Comparison of ENCODE assay signal across 11 mouse cellular contexts in the genomic region with DNA sequence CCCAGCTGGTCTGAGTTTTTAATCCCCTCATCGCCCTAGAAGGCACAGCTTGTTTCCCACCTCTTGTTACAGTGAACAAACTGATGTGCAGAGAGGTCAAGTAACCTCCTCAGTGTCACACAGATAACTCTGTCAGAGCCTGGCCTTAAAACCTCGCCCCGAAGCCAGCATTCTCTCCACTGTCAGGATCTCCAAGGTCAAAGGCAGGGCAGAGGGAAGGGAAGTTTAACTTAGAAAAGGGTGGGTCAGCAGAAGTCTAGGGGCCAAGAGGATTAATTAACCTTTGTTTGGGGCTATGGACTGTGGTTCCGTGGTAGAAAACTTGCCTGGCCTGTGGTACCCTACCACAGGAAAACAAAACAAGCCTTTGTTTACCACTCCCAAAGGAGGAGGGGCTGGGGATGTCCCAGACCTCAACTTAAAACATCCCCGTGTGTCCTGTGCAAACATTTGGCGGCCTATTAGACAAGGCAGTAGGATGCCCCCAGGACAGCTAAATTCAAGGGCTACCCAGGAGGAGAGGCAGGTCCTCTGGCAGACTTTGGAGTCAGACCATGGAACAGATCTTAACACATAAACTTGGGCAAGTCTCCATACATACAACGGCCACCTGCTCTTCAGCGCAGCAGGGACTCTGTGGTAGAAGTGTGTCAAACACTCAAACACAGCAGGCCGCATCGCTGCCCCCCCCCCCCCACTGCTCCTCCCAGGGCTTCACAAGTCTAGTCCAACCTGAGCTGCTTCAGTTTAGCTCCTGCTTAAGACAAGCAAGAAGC. TPM values are rescaled to one million over a fixed set of nuclear protein-coding genes. Genes with fewer than 3 reads are reported as not detected.
DNase-seq lines count a peak whose midpoint lies in the region; ATAC-seq lines count a peak whose summit lies in the region.
"Had no signal": no experiment of that assay in that cellular context is flagged by ENCODE, and none has a peak within 500 bp of the region (broad histone marks: within the 10 kb centered on the region; RNA-seq: fewer than 3 reads in every experiment).

No protein-coding gene starts in this region.

- peaks cover 31% of the 10 kb centered on the region for H3K4me1 ChIP-seq in kidney, embryonic 14.5 days (ENCODE audit: control insufficient read depth, insufficient read depth, low read length)
- peaks cover 42% of the 10 kb centered on the region for H3K4me1 ChIP-seq in heart, embryonic 16.5 days (ENCODE audit: control insufficient read depth, insufficient read depth, low read length)
- peaks cover 64% of the 10 kb centered on the region for H3K4me1 ChIP-seq in liver, embryonic 15.5 days (replicated peaks)

- DNase-seq in kidney, adult 11 months: peak; percentile 45
- DNase-seq in Muller cell, postnatal 12 days (ENCODE audit: inconsistent ontology term): peak; percentile 33
- DNase-seq in ovary, adult 18-20 months (ENCODE audit: low spot score): no peak
- no peak for DNase-seq in gastrocnemius, postnatal 25 days
- DNase-seq in embryo, embryonic 10.5 days (ENCODE audit: low spot score): no peak
- DNase-seq: cerebellum, postnatal 10 days; right cerebral cortex, postnatal 25 days had no signal

- no peak overlapping the region for H3K4me2 ChIP-seq in kidney, embryonic 14.5 days (replicated peaks; ENCODE audit: low read depth, low read length)
- H3K4me2 ChIP-seq in heart, embryonic 16.5 days (ENCODE audit: low read depth, low read length): no peak overlapping the region
- peak overlapping the region; percentile 87; the same call in 1 of the 2 replicates for H3K4me2 ChIP-seq in liver, embryonic 15.5 days
- H3K4me2 ChIP-seq: hindbrain, embryonic 15.5 days had no signal

- peaks cover 10% of the 10 kb centered on the region for H3K36me3 ChIP-seq in kidney, embryonic 14.5 days (ENCODE audit: control insufficient read depth, insufficient read depth, low read length)
- peaks cover 7% of the 10 kb centered on the region; the same call in 1 of the 2 replicates for H3K36me3 ChIP-seq in heart, embryonic 16.5 days (ENCODE audit: control insufficient read depth, insufficient read depth)
- H3K36me3 ChIP-seq in liver, embryonic 15.5 days (replicated peaks): peaks cover 10% of the 10 kb centered on the region; the same call in 1 of the 2 replicates
- H3K36me3 ChIP-seq: hindbrain, embryonic 15.5 days had no signal

- H3K9ac ChIP-seq in kidney, embryonic 14.5 days (ENCODE audit: low read depth, low read length): no peak overlapping the region
- H3K9ac ChIP-seq in heart, embryonic 16.5 days (ENCODE audit: low read length): peak overlapping the region; percentile 36
- H3K9ac ChIP-seq in liver, embryonic 15.5 days: no peak overlapping the region
- H3K9ac ChIP-seq: hindbrain, embryonic 15.5 days had no signal

- H3K27me3 ChIP-seq in kidney, embryonic 14.5 days (ENCODE audit: control insufficient read depth, insufficient read depth, low read length): no peaks in the 10 kb centered on the region
- no peaks in the 10 kb centered on the region for H3K27me3 ChIP-seq in heart, embryonic 16.5 days (ENCODE audit: control insufficient read depth, insufficient read depth, low read length)
- no peaks in the 10 kb centered on the region for H3K27me3 ChIP-seq in liver, embryonic 15.5 days
- H3K27me3 ChIP-seq: hindbrain, embryonic 15.5 days had no signal

- H3K9me3 ChIP-seq in kidney, embryonic 14.5 days (ENCODE audit: control insufficient read depth, low read length): no peaks in the 10 kb centered on the region
- no peaks in the 10 kb centered on the region for H3K9me3 ChIP-seq in heart, embryonic 16.5 days (replicated peaks; ENCODE audit: control insufficient read depth, low read length)
- H3K9me3 ChIP-seq in liver, embryonic 15.5 days (replicated peaks): no peaks in the 10 kb centered on the region
- H3K9me3 ChIP-seq: hindbrain, embryonic 15.5 days had no signal

- H3K27ac ChIP-seq in kidney, embryonic 14.5 days (ENCODE audit: low read depth, low read length): no peak overlapping the region
- H3K27ac ChIP-seq in heart, embryonic 16.5 days (ENCODE audit: low read length): no peak overlapping the region
- H3K27ac ChIP-seq in liver, embryonic 15.5 days (replicated peaks): 0 out of 2 replicates have a peak overlapping the region, but pooled peaks have one; percentile 45
- H3K27ac ChIP-seq: hindbrain, embryonic 15.5 days had no signal

- 46% methylated on average over 8 of the region's 10 CpGs for WGBS in kidney, embryonic 14.5 days
- 53% methylated on average over 10 of the region's 10 CpGs for WGBS in heart, embryonic 16.5 days
- WGBS in liver, embryonic 15.5 days (ENCODE audit: insufficient replicate concordance): 58% methylated on average over 10 of the region's 10 CpGs

- no peak overlapping the region for H3K4me3 ChIP-seq in kidney, embryonic 14.5 days (ENCODE audit: low read length)
- no peak overlapping the region for H3K4me3 ChIP-seq in heart, embryonic 16.5 days (ENCODE audit: low read length)
- H3K4me3 ChIP-seq in liver, embryonic 15.5 days (replicated peaks): no peak overlapping the region
- H3K4me3 ChIP-seq: hindbrain, embryonic 15.5 days had no signal

- no peak for ATAC-seq in kidney, embryonic 14.5 days (ENCODE audit: low FRiP score, low TSS enrichment)
- ATAC-seq in heart, embryonic 16.5 days (replicated peaks; ENCODE audit: extremely low read depth, insufficient read depth, low FRiP score): no peak
- no peak for ATAC-seq in liver, embryonic 15.5 days (ENCODE audit: insufficient read depth)

RNA-seq across cellular contexts. Expression of gene Agtrap, which starts 2.5 kb away (rescaled TPM):
- polyA plus RNA-seq in kidney, embryonic 14.5 days (2014; fragmentation: Nextera tagmentation; extraction: Ambion mirVana): 17.4 and 22.8 TPM in 2 replicates
- 17.2 and 17.9 TPM in 2 replicates for polyA plus RNA-seq in heart, embryonic 16.5 days (2015; fragmentation: Nextera tagmentation; extraction: Ambion mirVana)
- polyA plus RNA-seq in liver, embryonic 15.5 days (2015; fragmentation: Nextera tagmentation; extraction: Ambion mirVana): 10.0 and 11.0 TPM in 2 replicates
- 10 to 100 TPM; 10.9 to 16.2 TPM for total RNA-seq in gastrocnemius, postnatal 25 days (2021)

RNA-seq across cellular contexts. Expression of gene Mad2l2, which starts 44.9 kb away (rescaled TPM):
- polyA plus RNA-seq in kidney, embryonic 14.5 days (2014; fragmentation: Nextera tagmentation; extraction: Ambion mirVana): 81.1 and 99.0 TPM in 2 replicates
- polyA plus RNA-seq in heart, embryonic 16.5 days (2015; fragmentation: Nextera tagmentation; extraction: Ambion mirVana): 35.5 and 36.0 TPM in 2 replicates
- polyA plus RNA-seq in liver, embryonic 15.5 days (2015; fragmentation: Nextera tagmentation; extraction: Ambion mirVana): 12.9 and 13.2 TPM in 2 replicates
- total RNA-seq in gastrocnemius, postnatal 25 days (2021): 10 to 100 TPM; 10.2 to 11.0 TPM

RNA-seq across cellular contexts. Expression of gene Draxin, which starts 45.2 kb away (rescaled TPM):
- 0.43 and 0.80 TPM in 2 replicates for polyA plus RNA-seq in kidney, embryonic 14.5 days (2014; fragmentation: Nextera tagmentation; extraction: Ambion mirVana)
- 0.02 TPM in 1 of 2 replicates, not detected in the other for polyA plus RNA-seq in heart, embryonic 16.5 days (2015; fragmentation: Nextera tagmentation; extraction: Ambion mirVana)
- polyA plus RNA-seq in liver, embryonic 15.5 days (2015; fragmentation: Nextera tagmentation; extraction: Ambion mirVana): 0.07 and 0.10 TPM in 2 replicates
- total RNA-seq in gastrocnemius, postnatal 25 days (2021): not detected

RNA-seq across cellular contexts. Expression of gene Mthfr, which starts 46.4 kb away (rescaled TPM):
- polyA plus RNA-seq in kidney, embryonic 14.5 days (2014; fragmentation: Nextera tagmentation; extraction: Ambion mirVana): 11.8 and 19.7 TPM in 2 replicates
- 11.7 and 13.9 TPM in 2 replicates for polyA plus RNA-seq in heart, embryonic 16.5 days (2015; fragmentation: Nextera tagmentation; extraction: Ambion mirVana)
- polyA plus RNA-seq in liver, embryonic 15.5 days (2015; fragmentation: Nextera tagmentation; extraction: Ambion mirVana): 9.8 and 10.0 TPM in 2 replicates
- 1 to 10 TPM; 6.8 to 9.4 TPM for total RNA-seq in gastrocnemius, postnatal 25 days (2021)

RNA-seq across cellular contexts. Expression of gene Clcn6, which starts 46.7 kb away (rescaled TPM):
- polyA plus RNA-seq in kidney, embryonic 14.5 days (2014; fragmentation: Nextera tagmentation; extraction: Ambion mirVana): 4.0 and 6.0 TPM in 2 replicates
- 6.8 and 7.1 TPM in 2 replicates for polyA plus RNA-seq in heart, embryonic 16.5 days (2015; fragmentation: Nextera tagmentation; extraction: Ambion mirVana)
- 1.5 and 1.6 TPM in 2 replicates for polyA plus RNA-seq in liver, embryonic 15.5 days (2015; fragmentation: Nextera tagmentation; extraction: Ambion mirVana)
- 1 to 10 TPM; 3.5 to 4.7 TPM for total RNA-seq in gastrocnemius, postnatal 25 days (2021)

Comparison
In these comparisons a context has a peak if more than half of its experiments do, and no peak if none do; other contexts are left out.
1. DNase-seq: peak in kidney, adult 11 months (single experiment) and Muller cell, postnatal 12 days (single experiment); none in ovary, adult 18-20 months (single experiment), gastrocnemius, postnatal 25 days (single experiment) and embryo, embryonic 10.5 days (single experiment).